Mouse (Mus musculus) liver, adult 2 months (tissue): ENCODE data around the gene Traf5.

Experiments
- CTCF ChIP-seq: fragments of 200-500 bp; IDR thresholded peaks from 2 replicates; pipeline ENCODE4 v1.5.1; 2011; ENCODE audit warnings: low read depth, low read length, control low read depth
- POLR2A ChIP-seq: fragments of 200-500 bp; IDR thresholded peaks from 2 replicates; pipeline ENCODE4 v1.6.1; 2011; ENCODE audit warnings: low read length, control low read depth; ENCODE audit not compliant: insufficient read depth; ENCODE audit errors: extremely low read depth

GRCm38 (mm10) chr1:192094451-192095170 is 2.3 kb upstream of the Traf5 start:
- TF ChIP-seq POLR2A: no peak
- peak; percentile 68 for TF ChIP-seq CTCF
